Mouse (Mus musculus) midbrain, embryonic 12.5 days (tissue): Measurements from ENCODE around the gene Helz2. TPM values are rescaled to one million over a fixed set of nuclear protein-coding genes. Genes with fewer than 3 reads are reported as not detected.
"Not testable (repeated sequence)": the region's sequence is repeated elsewhere in the genome, so short reads cannot be mapped to it uniquely, and the experiment has no call there.

Experiments
- ATAC-seq: fragments of 200-750 bp; cut with Nextera tagmentation; 2 replicates; pipeline ENCODE4 v1.8.0; 2017; ENCODE audit warnings: low read depth, moderate TSS enrichment, moderate library complexity; ENCODE audit not compliant: low FRiP score
- H3K27ac ChIP-seq: fragments of 300-500 bp; sonication (generic); replicated peaks from 2 replicates; pipeline ENCODE4 v1.5.1; 2016; ENCODE audit warnings: mild to moderate bottlenecking
- H3K27me3 ChIP-seq: fragments of 300-500 bp; sonication (generic); 2 replicates; pipeline ENCODE4 v1.6.1; 2016; ENCODE audit warnings: mild to moderate bottlenecking
- H3K36me3 ChIP-seq: fragments of 300-500 bp; sonication (generic); 2 replicates; pipeline ENCODE4 v1.6.1; 2016
- H3K4me1 ChIP-seq: fragments of 300-500 bp; sonication (generic); 2 replicates; pipeline ENCODE4 v1.6.1; 2016
- H3K4me2 ChIP-seq: fragments of 300-500 bp; sonication (generic); replicated peaks from 2 replicates; pipeline ENCODE4 v1.6.1; 2016; ENCODE audit warnings: mild to moderate bottlenecking, moderate library complexity
- H3K4me3 ChIP-seq: fragments of 300-500 bp; sonication (generic); 2 replicates; pipeline ENCODE4 v1.5.1; 2016; ENCODE audit warnings: mild to moderate bottlenecking
- H3K9ac ChIP-seq: fragments of 300-500 bp; sonication (generic); replicated peaks from 2 replicates; pipeline ENCODE4 v1.6.1; 2016; ENCODE audit warnings: mild to moderate bottlenecking, moderate library complexity
- H3K9me3 ChIP-seq: fragments of 300-500 bp; sonication (generic); 2 replicates; pipeline ENCODE4 v1.6.1; 2016; ENCODE audit warnings: mild to moderate bottlenecking
- WGBS: fragments of 180-500 bp; shearing (Covaris S2); methylation state at CpG from one replicate; pipeline ENCODE4 v1.1.7; 2016; 5-methylcytosine and 5-hydroxymethylcytosine counted together
- polyA plus RNA-seq: library from polyadenylated mRNA; unstranded; fragments of >200 nt; fragmentation: Nextera tagmentation; extraction: Ambion mirVana; gene quantifications from 2 replicates; pipeline ENCODE4 v1.2.1, GENCODE M21; 2016

Helz2 gene
- polyA plus RNA-seq, 1 experiment from 2014 or later, result 0.55 TPM

GRCm38 (mm10) chr2:181213021-181213445 lies 28.8 kb downstream of the Helz2 start, which contains the start of gene Srms:
TSS of gene Srms (minus strand) at chr2:181213185.
- Histone ChIP-seq H3K27ac (no peak within 1 kb of the TSS), H3K4me3 (peak within 1 kb of the TSS; percentile 31), H3K9ac (peak within 1 kb of the TSS; percentile 20), H3K27me3 (peaks cover 43% of the 10 kb centered on the region), H3K9me3 (no peaks in the 10 kb centered on the region), H3K36me3 (no peaks in the 10 kb centered on the region), H3K4me2 (peak within 1 kb of the TSS; percentile 48), H3K4me1 (peaks cover 11% of the 10 kb centered on the region)
- no peak for ATAC-seq
- under 1% methylated on average over 17 of the region's 17 CpGs for WGBS

GRCm38 (mm10) chr2:181212389-181213020 lies 29.3 kb downstream of the Helz2 start:
- H3K9ac ChIP-seq, result peak overlapping the region; percentile 20
- H3K27me3 ChIP-seq, result peaks cover 43% of the 10 kb centered on the region
- ATAC-seq, result no peak
- H3K27ac ChIP-seq, result no peak overlapping the region
- peak overlapping the region; percentile 48 for H3K4me2 ChIP-seq
- WGBS, result 4% methylated on average over 34 of the region's 34 CpGs
- no peaks in the 10 kb centered on the region for H3K36me3 ChIP-seq
- peak overlapping the region; percentile 31 for H3K4me3 ChIP-seq
- H3K9me3 ChIP-seq, result no peaks in the 10 kb centered on the region
- peaks cover 11% of the 10 kb centered on the region for H3K4me1 ChIP-seq

- H3K27ac ChIP-seq, result no peak overlapping the region
- no peak overlapping the region for H3K9ac ChIP-seq
- no peak overlapping the region for H3K4me3 ChIP-seq
- ATAC-seq, result no peak
- H3K4me2 ChIP-seq, result no peak overlapping the region
- H3K36me3 ChIP-seq, result no peaks in the 10 kb centered on the region
- H3K27me3 ChIP-seq, result peaks cover 8% of the 10 kb centered on the region
- H3K4me1 ChIP-seq, result no peaks in the 10 kb centered on the region
- no peaks in the 10 kb centered on the region for H3K9me3 ChIP-seq
- WGBS, result 84% methylated on average over 9 of the region's 9 CpGs
Measured at GRCm38 (mm10) chr2:181206118-181206517, 35.7 kb downstream of the Helz2 start.

- ATAC-seq, result no peak
- Histone ChIP-seq H3K9me3 (no peaks in the 10 kb centered on the region), H3K27ac (no peak overlapping the region), H3K36me3 (no peaks in the 10 kb centered on the region), H3K4me3 (no peak overlapping the region), H3K9ac (no peak overlapping the region), H3K4me2 (no peak overlapping the region), H3K4me1 (no peaks in the 10 kb centered on the region), H3K27me3 (peaks cover 5% of the 10 kb centered on the region; the same call in 1 of the 2 replicates)
- WGBS, result 88% methylated on average over 5 of the region's 5 CpGs
Measured at GRCm38 (mm10) chr2:181205678-181206077, 36.1 kb downstream of the Helz2 start.

- no peak overlapping the region for H3K9ac ChIP-seq
- ATAC-seq, result no peak
- 86% methylated on average over 6 of the region's 6 CpGs for whole genome bisulfite sequencing
- no peaks in the 10 kb centered on the region for H3K4me1 ChIP-seq
- H3K27ac ChIP-seq, result no peak overlapping the region
- no peak overlapping the region for H3K4me2 ChIP-seq
- H3K4me3 ChIP-seq, result no peak overlapping the region
- no peaks in the 10 kb centered on the region for H3K9me3 ChIP-seq
- H3K36me3 ChIP-seq, result no peaks in the 10 kb centered on the region
- no peaks in the 10 kb centered on the region for H3K27me3 ChIP-seq
Measured at GRCm38 (mm10) chr2:181202886-181203285, 38.9 kb downstream of the Helz2 start.

GRCm38 (mm10) chr2:181202422-181202821 lies 39.4 kb downstream of the Helz2 start, which contains the start of gene Ptk6:
TSS of gene Ptk6 (minus strand) at chr2:181202789.
- no peaks in the 10 kb centered on the region for H3K4me1 ChIP-seq
- H3K36me3 ChIP-seq, result no peaks in the 10 kb centered on the region
- H3K9ac ChIP-seq, result no peak within 1 kb of the TSS
- H3K9me3 ChIP-seq, result no peaks in the 10 kb centered on the region
- H3K27me3 ChIP-seq, result no peaks in the 10 kb centered on the region
- H3K4me2 ChIP-seq, result no peak within 1 kb of the TSS
- WGBS, result 84% methylated on average over 3 of the region's 3 CpGs
- H3K4me3 ChIP-seq, result no peak within 1 kb of the TSS
- no peak for ATAC-seq
- no peak within 1 kb of the TSS for H3K27ac ChIP-seq

- Histone ChIP-seq H3K27me3 (no peaks in the 10 kb centered on the region), H3K27ac (no peak overlapping the region), H3K4me3 (no peak overlapping the region), H3K9ac (no peak overlapping the region), H3K4me1 (no peaks in the 10 kb centered on the region), H3K4me2 (no peak overlapping the region), H3K36me3 (no peaks in the 10 kb centered on the region), H3K9me3 (no peaks in the 10 kb centered on the region)
- no peak for ATAC-seq
- 75% methylated on average over 3 of the region's 3 CpGs for WGBS
Measured at GRCm38 (mm10) chr2:181201606-181202005, 40.2 kb downstream of the Helz2 start.

- Histone ChIP-seq H3K4me2 (no peak overlapping the region), H3K9me3 (no peaks in the 10 kb centered on the region), H3K27me3 (no peaks in the 10 kb centered on the region), H3K4me1 (no peaks in the 10 kb centered on the region), H3K27ac (no peak overlapping the region), H3K9ac (no peak overlapping the region), H3K36me3 (no peaks in the 10 kb centered on the region), H3K4me3 (no peak overlapping the region)
- 89% methylated on average over 4 of the region's 4 CpGs for WGBS
- ATAC-seq, result no peak
Measured at GRCm38 (mm10) chr2:181196628-181197300, 45.1 kb downstream of the Helz2 start.

GRCm38 (mm10) chr2:181193044-181193443 lies 48.8 kb downstream of the Helz2 start:
- Histone ChIP-seq H3K36me3 (peaks cover 14% of the 10 kb centered on the region; the same call in 1 of the 2 replicates), H3K4me3 (no peak overlapping the region), H3K9ac (no peak overlapping the region), H3K9me3 (no peaks in the 10 kb centered on the region), H3K4me1 (peaks cover 8% of the 10 kb centered on the region), H3K27ac (no peak overlapping the region), H3K4me2 (no peak overlapping the region), H3K27me3 (no peaks in the 10 kb centered on the region)
- ATAC-seq, result no peak
- WGBS, result 79% methylated on average over 3 of the region's 3 CpGs

- WGBS, result 57% methylated on average over 4 of the region's 4 CpGs
- Histone ChIP-seq H3K4me1 (peaks cover 8% of the 10 kb centered on the region), H3K9me3 (no peaks in the 10 kb centered on the region), H3K27ac (no peak overlapping the region), H3K36me3 (peaks cover 14% of the 10 kb centered on the region; the same call in 1 of the 2 replicates), H3K4me3 (no peak overlapping the region), H3K4me2 (no peak overlapping the region), H3K9ac (no peak overlapping the region), H3K27me3 (no peaks in the 10 kb centered on the region)
- no peak for ATAC-seq
Measured at GRCm38 (mm10) chr2:181191936-181192335, 49.9 kb downstream of the Helz2 start.

- not testable (repeated sequence) for H3K27me3 ChIP-seq, H3K9me3 ChIP-seq, H3K27ac ChIP-seq, ATAC-seq, H3K4me2 ChIP-seq, H3K4me1 ChIP-seq, H3K9ac ChIP-seq, H3K4me3 ChIP-seq
- 80% methylated on average over 4 of the region's 4 CpGs for WGBS
- peaks cover 14% of the 10 kb centered on the region; the same call in 1 of the 2 replicates for H3K36me3 ChIP-seq
Measured at GRCm38 (mm10) chr2:181191385-181191784, 50.4 kb downstream of the Helz2 start.

- H3K4me1 ChIP-seq, result peaks cover 13% of the 10 kb centered on the region
- H3K27ac ChIP-seq, result no peak overlapping the region
- no peak for ATAC-seq
- H3K9ac ChIP-seq, result no peak overlapping the region
- peaks cover 14% of the 10 kb centered on the region; the same call in 1 of the 2 replicates for H3K36me3 ChIP-seq
- no peak overlapping the region for H3K4me2 ChIP-seq
- no peak overlapping the region for H3K4me3 ChIP-seq
- 89% methylated on average over 1 of the region's 1 CpGs for WGBS
- H3K9me3 ChIP-seq, result no peaks in the 10 kb centered on the region
- H3K27me3 ChIP-seq, result peaks cover 4% of the 10 kb centered on the region; the same call in 1 of the 2 replicates
Measured at GRCm38 (mm10) chr2:181189321-181189720, 52.5 kb downstream of the Helz2 start.
